Mouse (Mus musculus) gonadal fat pad, adult 2 months (tissue): ENCODE data around the gene Cyth3. TPM values are rescaled to one million over a fixed set of nuclear protein-coding genes. Genes with fewer than 3 reads are reported as not detected.

ENCODE experiments used
- DNase-seq: peaks from one replicate; pipeline ENCODE4 v3.0.0-alpha.2; 2012; ENCODE audit warnings: low read depth
- polyA plus RNA-seq: library from polyadenylated mRNA; depleted of rRNA; stranded (reverse); fragments of >200 nt; gene quantifications from 2 replicates; pipeline ENCODE4 v1.2.3, GENCODE M21; 2012

Gene Cyth3
- polyA plus RNA-seq, 1 experiment: 37.2 TPM

GRCm38 (mm10) chr5:143616116-143616515, 6.1 kb upstream of the Cyth3 start:
- DNase-seq: no peak

- no peak for DNase-seq
Observed at GRCm38 (mm10) chr5:143616657-143617329, 5.5 kb upstream of the Cyth3 start.

DNA sequence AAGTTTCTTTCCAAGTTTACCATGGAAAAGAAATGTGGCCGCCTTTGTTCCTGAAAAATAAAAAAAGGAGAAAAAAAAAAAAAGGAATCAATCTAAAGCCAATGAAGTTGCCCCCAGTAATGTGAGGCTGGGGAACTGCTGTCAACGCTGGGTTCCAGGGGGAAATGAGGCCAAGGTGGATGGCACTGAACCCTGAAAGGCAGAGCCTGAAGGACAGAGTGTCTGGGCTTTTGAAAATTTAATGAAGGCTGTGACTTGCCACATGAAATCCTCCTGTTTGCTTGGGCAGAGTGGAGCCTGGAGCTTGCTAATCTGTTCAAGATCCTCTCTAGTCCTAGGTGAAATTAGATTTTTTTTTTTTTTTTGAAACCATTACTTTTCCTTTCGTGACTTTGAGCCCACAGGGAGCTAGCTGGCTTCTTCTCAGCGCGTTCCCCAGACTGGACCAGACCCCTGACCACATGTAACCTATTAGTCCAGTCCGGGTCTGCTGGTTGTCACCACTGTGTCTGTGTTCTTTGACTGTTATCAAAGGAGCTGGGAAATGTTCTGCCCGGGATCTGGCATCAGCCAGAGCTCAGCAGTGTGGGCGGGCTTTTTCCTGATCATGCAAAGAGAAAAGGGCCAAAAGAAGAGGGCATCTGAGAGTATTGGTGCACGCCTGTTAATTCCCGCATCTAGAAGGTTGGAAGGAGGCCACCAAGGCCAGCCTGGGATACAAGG, 4.6 kb upstream of the Cyth3 start:
- no peak for DNase-seq

- no peak for DNase-seq
Observed at GRCm38 (mm10) chr5:143618585-143618984, 3.7 kb upstream of the Cyth3 start.

DNA sequence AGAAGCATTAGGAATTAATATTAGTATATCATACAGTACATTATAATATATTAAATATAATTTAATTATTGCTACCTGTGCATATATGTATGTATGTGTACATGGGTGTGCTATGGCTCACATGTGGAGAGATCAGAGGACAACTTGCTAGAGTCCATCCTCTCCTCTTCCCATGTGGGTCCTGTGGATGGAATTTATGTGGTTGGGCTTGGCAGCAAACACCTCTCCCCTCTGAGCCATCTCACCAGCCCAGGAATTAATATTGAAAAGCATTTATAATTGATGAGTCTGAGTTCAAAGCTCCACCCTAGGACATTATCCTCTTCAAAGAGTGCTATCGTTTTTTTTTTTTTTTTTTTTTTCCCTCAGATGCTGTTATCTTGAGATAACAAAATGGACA, 2.1 kb upstream of the Cyth3 start:
- no peak for DNase-seq

DNA sequence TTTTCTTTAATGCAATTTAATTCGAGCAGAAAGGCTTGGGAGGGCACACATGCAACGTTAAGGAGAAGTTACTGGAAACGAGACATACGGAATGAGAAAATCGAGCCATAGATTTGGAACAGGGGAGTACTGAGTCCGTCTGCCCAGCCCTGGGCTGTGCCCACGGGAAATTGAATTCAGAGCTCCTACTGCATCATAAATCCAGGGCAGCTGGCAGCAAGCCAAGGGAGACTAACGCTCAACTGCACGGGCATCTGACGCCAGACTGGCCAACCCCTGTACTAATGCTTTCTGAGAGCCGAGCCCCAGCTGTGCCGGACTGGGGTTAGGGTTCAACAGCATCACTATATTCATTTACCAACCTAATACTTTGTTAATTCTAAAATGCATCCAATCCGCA, 1.3 kb upstream of the Cyth3 start:
- no peak for DNase-seq

GRCm38 (mm10) chr5:143622623-143623150, 440 bp downstream of the Cyth3 start:
- no peak for DNase-seq

DNA sequence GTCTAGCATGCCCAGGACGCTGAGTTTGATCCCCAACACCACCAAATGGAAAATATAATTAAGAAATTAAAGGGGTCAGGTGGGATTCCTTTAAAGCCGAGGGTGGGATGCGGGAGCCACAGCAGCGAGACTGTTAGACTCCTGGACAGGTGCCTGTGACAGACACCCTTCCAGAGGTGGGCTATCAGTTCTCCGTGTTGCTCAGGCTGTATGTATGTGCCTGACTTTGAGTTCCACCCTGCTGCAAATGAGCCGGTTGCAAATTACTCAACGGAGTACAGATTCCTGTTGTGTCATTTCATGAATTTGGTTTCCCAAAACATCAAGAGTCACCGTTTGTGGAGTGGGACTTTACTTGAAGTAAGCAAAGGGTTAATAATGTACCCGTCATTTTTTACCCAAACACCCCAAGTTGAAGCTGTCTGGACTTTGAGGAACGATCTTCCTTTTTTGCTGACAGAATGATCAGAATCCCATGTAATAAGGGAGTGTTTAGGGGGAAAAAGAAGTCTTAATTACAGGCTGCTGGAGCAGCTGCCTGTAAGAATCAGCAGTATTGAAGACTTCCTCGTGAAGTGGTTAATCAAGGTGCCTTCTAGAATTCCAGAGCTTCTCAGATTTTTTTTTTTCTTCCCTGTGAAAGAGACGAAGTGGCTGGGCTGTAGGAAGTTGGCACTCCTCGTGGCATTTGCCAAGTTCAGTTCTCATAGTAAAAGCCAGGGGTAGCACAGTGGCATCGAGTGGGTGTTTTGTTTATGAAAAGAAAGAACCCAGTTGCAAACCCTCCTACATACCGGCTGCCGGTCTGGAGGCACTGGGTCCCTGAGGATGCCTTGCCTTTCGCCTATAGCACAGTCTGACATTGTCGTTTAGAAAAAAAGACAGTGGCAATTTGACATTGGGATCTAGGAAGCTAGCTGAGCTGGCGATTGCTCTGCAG, 1.4 kb downstream of the Cyth3 start:
- no peak for DNase-seq

DNA sequence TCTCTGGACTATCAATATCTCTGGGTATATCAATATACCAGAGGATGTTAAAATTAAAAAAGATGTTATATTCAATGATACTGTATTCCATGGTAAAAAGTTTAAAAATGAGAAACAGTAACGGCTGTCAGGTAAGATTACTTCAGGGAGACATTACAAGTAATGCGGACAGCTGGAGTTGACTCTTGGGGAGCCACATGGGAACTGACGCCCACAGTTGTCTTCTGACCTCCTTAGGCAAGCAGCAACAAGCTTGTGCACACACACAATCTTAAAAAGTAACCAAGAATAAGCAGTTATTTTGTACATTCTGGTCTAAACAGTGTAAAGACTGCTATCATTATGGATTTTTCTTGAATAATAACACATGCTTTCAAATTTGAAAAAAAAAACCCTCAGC, 2.2 kb downstream of the Cyth3 start:
- peak; percentile 45 for DNase-seq

GRCm38 (mm10) chr5:143625497-143625896, 3.2 kb downstream of the Cyth3 start:
- DNase-seq: peak; percentile 44

- DNase-seq: no peak
Observed at GRCm38 (mm10) chr5:143625940-143626588, 3.8 kb downstream of the Cyth3 start.

DNA sequence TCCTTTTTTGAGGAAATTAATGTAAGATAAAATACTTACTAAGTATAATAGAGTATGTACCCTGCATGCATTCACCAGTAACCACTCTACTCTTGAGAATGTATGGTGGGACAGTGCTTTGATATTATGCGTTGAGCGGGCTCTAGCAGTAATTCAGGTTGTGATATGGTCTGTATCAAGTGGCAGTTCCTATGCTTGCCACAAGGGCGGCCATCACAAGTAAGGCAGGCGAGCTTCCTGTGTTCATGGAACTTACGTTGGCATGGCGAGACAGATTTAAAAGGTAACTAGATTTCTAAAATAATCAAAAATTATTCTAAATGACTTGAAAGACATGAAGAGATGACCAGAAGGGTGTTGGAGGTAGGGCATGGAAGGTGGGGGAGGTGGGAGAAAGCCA, 5.3 kb downstream of the Cyth3 start:
- no peak for DNase-seq

GRCm38 (mm10) chr5:143627926-143628325, 5.7 kb downstream of the Cyth3 start:
- DNase-seq: no peak

GRCm38 (mm10) chr5:143629686-143630085, 7.4 kb downstream of the Cyth3 start:
- no peak for DNase-seq

DNA sequence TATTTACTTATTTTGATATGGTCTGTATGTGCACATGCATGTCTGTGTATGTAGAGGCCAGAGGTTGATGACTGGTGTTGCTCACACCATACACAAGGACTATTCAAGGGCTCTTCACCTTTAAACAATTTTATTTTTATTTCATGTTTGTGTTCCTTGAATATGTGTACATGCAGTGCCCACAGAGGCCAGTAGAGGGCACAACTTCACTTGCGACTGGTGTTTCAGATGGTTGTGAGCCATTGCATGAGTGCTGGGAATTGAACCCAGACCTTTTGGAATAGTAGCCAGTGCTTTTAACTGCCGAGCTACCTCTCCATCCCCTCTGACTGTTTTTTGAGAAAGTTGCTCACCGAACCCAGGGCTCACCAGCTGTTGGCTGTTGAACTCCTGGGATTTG, 8.0 kb downstream of the Cyth3 start:
- no peak for DNase-seq

DNA sequence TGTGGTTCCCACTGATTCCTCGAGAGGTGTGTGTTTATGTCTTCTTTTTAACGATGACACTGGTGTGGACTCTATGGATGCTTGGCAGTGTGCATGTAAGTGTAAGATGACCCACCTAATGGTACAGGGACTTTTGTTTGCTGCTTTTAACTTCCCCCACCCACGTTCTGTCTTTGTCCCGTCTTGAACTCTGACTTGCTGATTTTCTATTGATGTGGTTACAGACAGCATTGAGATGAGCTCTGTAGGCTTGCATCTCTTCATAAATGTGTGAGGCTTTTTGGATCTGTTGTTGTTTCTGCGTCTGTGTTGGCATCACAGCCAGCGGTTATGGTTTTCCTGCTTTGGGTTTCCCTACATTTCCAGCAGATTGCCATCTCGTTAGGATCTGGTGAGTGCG, 8.5 kb downstream of the Cyth3 start:
- DNase-seq: no peak

DNA sequence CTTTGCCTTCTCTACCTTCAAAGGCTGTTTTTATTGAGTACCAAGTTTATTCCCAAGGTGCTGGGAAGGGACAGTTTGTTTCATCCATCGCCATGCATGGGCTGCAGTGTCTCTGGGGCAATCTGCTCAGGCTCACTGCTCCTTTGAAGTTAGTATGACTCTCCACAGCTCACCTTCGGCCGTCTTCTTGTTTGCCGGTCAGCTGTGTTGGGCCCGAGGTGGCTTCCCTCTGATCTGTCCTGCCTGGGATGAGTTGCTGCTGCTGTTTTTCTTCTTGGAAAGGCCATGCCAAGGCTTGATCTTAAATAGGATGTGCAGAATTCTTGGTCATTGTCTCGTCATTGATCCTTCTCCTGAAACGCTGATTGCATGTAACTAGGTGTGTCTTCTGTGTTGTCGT, 9.3 kb downstream of the Cyth3 start:
- no peak for DNase-seq

DNA sequence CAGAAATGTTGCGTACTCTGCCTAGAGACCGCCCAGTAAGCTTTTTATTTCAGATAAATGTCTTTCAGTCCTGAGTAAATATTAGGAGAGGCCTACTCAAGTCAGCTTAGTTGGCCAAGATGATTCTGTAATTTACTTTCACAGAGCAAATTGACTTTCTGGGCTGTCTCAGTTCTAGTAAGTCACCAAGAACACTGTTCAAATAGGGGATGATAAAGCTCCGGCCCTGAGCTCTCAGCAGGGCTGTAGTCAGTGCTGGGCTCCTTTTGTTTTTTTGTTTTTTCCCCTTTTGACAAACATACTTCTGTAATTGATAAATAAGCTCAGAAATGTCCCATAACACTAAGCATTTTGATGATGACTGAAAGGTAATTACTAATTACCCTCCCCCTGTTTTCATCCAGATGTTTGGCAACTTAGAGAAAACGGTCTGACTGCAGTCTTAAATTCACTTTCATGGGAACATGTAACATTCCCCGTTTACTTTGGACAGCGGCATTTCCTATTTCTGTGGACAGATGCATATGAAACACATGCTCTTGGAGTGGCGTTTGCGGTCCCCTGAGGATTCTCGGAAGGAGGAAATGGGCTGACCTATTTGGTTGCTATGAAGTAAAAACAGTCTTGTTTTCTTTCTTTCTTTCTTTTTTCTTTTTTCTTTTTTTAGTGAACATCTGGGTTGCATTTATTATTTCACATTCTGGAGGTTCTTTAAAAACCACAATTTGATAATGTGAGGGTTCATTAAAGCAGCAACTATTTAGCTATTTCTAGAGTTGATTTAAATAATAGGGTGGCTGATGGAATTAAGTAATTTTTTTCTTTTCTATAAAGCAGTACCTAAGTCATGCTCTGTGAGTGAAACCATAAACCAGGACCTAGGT, 10.7 kb downstream of the Cyth3 start:
- DNase-seq: no peak

- no peak for DNase-seq
Observed at GRCm38 (mm10) chr5:143633558-143633871, 11.3 kb downstream of the Cyth3 start.

DNA sequence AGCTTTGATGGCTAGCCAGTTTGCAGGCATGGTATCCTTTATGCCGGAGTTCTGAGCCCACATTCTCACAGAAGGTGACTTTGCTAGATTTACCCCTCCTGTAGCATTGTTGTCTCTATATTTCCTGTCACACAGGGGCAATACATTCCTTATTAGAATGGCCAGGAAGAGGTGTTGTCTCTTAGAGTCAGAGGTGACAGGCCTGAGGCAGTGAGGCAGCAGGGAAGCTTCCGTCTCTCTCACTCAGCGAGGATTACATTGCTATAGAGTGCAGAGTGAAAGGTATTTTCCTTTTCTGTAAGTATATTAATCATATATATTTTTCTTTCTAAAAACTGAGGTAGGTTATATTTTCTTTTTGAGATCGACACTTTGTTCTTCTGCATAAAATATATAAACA, 11.6 kb downstream of the Cyth3 start:
- DNase-seq: no peak

GRCm38 (mm10) chr5:143634550-143635112, 12.4 kb downstream of the Cyth3 start:
- DNase-seq: no peak
